Mouse (Mus musculus) neural tube, embryonic 14.5 days (tissue): ENCODE measurements at regions not wholly inside any gene's neighbourhood (a gene's known extent, or its start where the extent isn't known, plus 50 kb on each side); places are given as distances from the start of the nearest gene placed in this dataset.
"Not testable (repeated sequence)": the region's sequence is repeated elsewhere in the genome, so short reads cannot be mapped to it uniquely, and the experiment has no call there.

Experiments
- ATAC-seq: fragments of 200-750 bp; cut with Nextera tagmentation; 2 replicates; pipeline ENCODE4 v1.8.0; 2017; ENCODE audit warnings: low read depth, mild to moderate bottlenecking, moderate TSS enrichment, moderate library complexity
- H3K27ac ChIP-seq: fragments of 300-500 bp; sonication (generic); 2 replicates; pipeline ENCODE4 v1.5.1; 2014; ENCODE audit warnings: low read depth, mild to moderate bottlenecking, control low read depth, low read length, moderate library complexity, mixed read lengths
- H3K27me3 ChIP-seq: fragments of 300-500 bp; sonication (generic); 2 replicates; pipeline ENCODE4 v1.6.1; 2014; ENCODE audit warnings: low read length; ENCODE audit not compliant: control insufficient read depth, insufficient read depth
- H3K36me3 ChIP-seq: fragments of 300-500 bp; sonication (generic); 2 replicates; pipeline ENCODE4 v1.6.1; 2014; ENCODE audit warnings: low read length, mixed read lengths; ENCODE audit not compliant: control insufficient read depth, insufficient read depth
- H3K4me1 ChIP-seq: fragments of 300-500 bp; sonication (generic); 2 replicates; pipeline ENCODE4 v1.6.1; 2014; ENCODE audit warnings: low read length; ENCODE audit not compliant: control insufficient read depth, insufficient read depth
- H3K4me2 ChIP-seq: fragments of 300-500 bp; sonication (generic); 2 replicates; pipeline ENCODE4 v1.6.1; 2014; ENCODE audit warnings: mild to moderate bottlenecking, low read depth, low read length, control low read depth
- H3K4me3 ChIP-seq: fragments of 300-500 bp; sonication (generic); 2 replicates; pipeline ENCODE4 v1.5.1; 2014; ENCODE audit warnings: low read depth, low read length, control low read depth, mixed read lengths
- H3K9ac ChIP-seq: fragments of 300-500 bp; sonication (generic); replicated peaks from 2 replicates; pipeline ENCODE4 v1.6.1; 2014; ENCODE audit warnings: low read depth, mild to moderate bottlenecking, control low read depth, low read length, mixed read lengths
- H3K9me3 ChIP-seq: fragments of 300-500 bp; sonication (generic); 2 replicates; pipeline ENCODE4 v1.6.1; 2016; ENCODE audit warnings: low read length; ENCODE audit not compliant: control insufficient read depth
- WGBS: fragments of 180-500 bp; shearing (Covaris S2); extraction: QIAGEN DNeasy Blood & Tissue Kit; methylation state at CpG from one replicate; pipeline ENCODE4 v1.1.7; 2014; 5-methylcytosine and 5-hydroxymethylcytosine counted together

GRCm38 (mm10) chr1:7671566-7671965 lies 2863.9 kb downstream of the Gm37988 start:
- no peak overlapping the region for H3K9ac ChIP-seq
- no peak overlapping the region for H3K27ac ChIP-seq
- H3K9me3 ChIP-seq, result no peaks in the 10 kb centered on the region
- H3K4me2 ChIP-seq, result no peak overlapping the region
- ATAC-seq, result no peak
- H3K4me3 ChIP-seq, result no peak overlapping the region
- no peaks in the 10 kb centered on the region for H3K4me1 ChIP-seq
- H3K36me3 ChIP-seq, result no peaks in the 10 kb centered on the region
- H3K27me3 ChIP-seq, result no peaks in the 10 kb centered on the region

GRCm38 (mm10) chr1:7709206-7709605 lies 2901.5 kb downstream of the Gm37988 start:
- WGBS, result 93% methylated on average over 6 of the region's 6 CpGs
- not testable (repeated sequence) for H3K4me1 ChIP-seq, H3K27ac ChIP-seq, H3K36me3 ChIP-seq, H3K4me3 ChIP-seq, H3K4me2 ChIP-seq, H3K27me3 ChIP-seq, ATAC-seq, H3K9ac ChIP-seq, H3K9me3 ChIP-seq

- Histone ChIP-seq H3K36me3 (no peaks in the 10 kb centered on the region), H3K4me3 (no peak overlapping the region), H3K9ac (no peak overlapping the region), H3K9me3 (no peaks in the 10 kb centered on the region), H3K27ac (no peak overlapping the region), H3K27me3 (no peaks in the 10 kb centered on the region), H3K4me2 (no peak overlapping the region), H3K4me1 (no peaks in the 10 kb centered on the region)
- WGBS, result 48% methylated on average over 1 of the region's 1 CpGs
- ATAC-seq, result no peak
Observed at GRCm38 (mm10) chr1:7732725-7733124, 2925.0 kb downstream of the Gm37988 start.

GRCm38 (mm10) chr1:7737331-7737730 lies 2929.6 kb downstream of the Gm37988 start:
- no peaks in the 10 kb centered on the region for H3K9me3 ChIP-seq
- no peak overlapping the region for H3K4me2 ChIP-seq
- no peak overlapping the region for H3K27ac ChIP-seq
- 92% methylated on average over 4 of the region's 4 CpGs for WGBS
- no peaks in the 10 kb centered on the region for H3K36me3 ChIP-seq
- H3K27me3 ChIP-seq, result no peaks in the 10 kb centered on the region
- no peak overlapping the region for H3K9ac ChIP-seq
- H3K4me3 ChIP-seq, result no peak overlapping the region
- no peak for ATAC-seq
- no peaks in the 10 kb centered on the region for H3K4me1 ChIP-seq

- no peak for ATAC-seq
- no peak overlapping the region for H3K4me3 ChIP-seq
- 92% methylated on average over 5 of the region's 5 CpGs for WGBS
- no peaks in the 10 kb centered on the region for H3K27me3 ChIP-seq
- H3K9ac ChIP-seq, result no peak overlapping the region
- no peaks in the 10 kb centered on the region for H3K36me3 ChIP-seq
- H3K27ac ChIP-seq, result no peak overlapping the region
- H3K9me3 ChIP-seq, result no peaks in the 10 kb centered on the region
- no peak overlapping the region for H3K4me2 ChIP-seq
- no peaks in the 10 kb centered on the region for H3K4me1 ChIP-seq
Observed at GRCm38 (mm10) chr1:7745887-7746286, 2938.2 kb downstream of the Gm37988 start.

GRCm38 (mm10) chr1:7776720-7777119 lies 2969.0 kb downstream of the Gm37988 start:
- Histone ChIP-seq H3K9me3 (no peaks in the 10 kb centered on the region), H3K27ac (no peak overlapping the region), H3K9ac (no peak overlapping the region), H3K27me3 (no peaks in the 10 kb centered on the region), H3K4me1 (no peaks in the 10 kb centered on the region), H3K4me2 (no peak overlapping the region), H3K4me3 (no peak overlapping the region), H3K36me3 (no peaks in the 10 kb centered on the region)
- WGBS, result 14% methylated on average over 1 of the region's 1 CpGs
- no peak for ATAC-seq

GRCm38 (mm10) chr1:7777191-7778044 lies 2969.7 kb downstream of the Gm37988 start:
- 5% methylated on average over 11 of the region's 11 CpGs for WGBS
- Histone ChIP-seq H3K4me2 (no peak overlapping the region), H3K36me3 (no peaks in the 10 kb centered on the region), H3K4me1 (no peaks in the 10 kb centered on the region), H3K27me3 (no peaks in the 10 kb centered on the region), H3K9ac (no peak overlapping the region), H3K27ac (no peak overlapping the region), H3K9me3 (no peaks in the 10 kb centered on the region), H3K4me3 (no peak overlapping the region)
- peak; percentile 38; the same call in 1 of the 2 replicates for ATAC-seq

- not testable (repeated sequence) for H3K9me3 ChIP-seq, H3K4me1 ChIP-seq, H3K36me3 ChIP-seq, H3K4me3 ChIP-seq, H3K9ac ChIP-seq, ATAC-seq, H3K27me3 ChIP-seq, H3K27ac ChIP-seq, H3K4me2 ChIP-seq
- 9% methylated on average over 5 of the region's 5 CpGs for WGBS
Observed at GRCm38 (mm10) chr1:7778045-7778565, 2970.4 kb downstream of the Gm37988 start.

- no peaks in the 10 kb centered on the region for H3K9me3 ChIP-seq
- H3K27me3 ChIP-seq, result no peaks in the 10 kb centered on the region
- no peaks in the 10 kb centered on the region for H3K36me3 ChIP-seq
- ATAC-seq, result no peak
- no peak overlapping the region for H3K9ac ChIP-seq
- no peaks in the 10 kb centered on the region for H3K4me1 ChIP-seq
- no peak overlapping the region for H3K4me3 ChIP-seq
- H3K4me2 ChIP-seq, result no peak overlapping the region
- WGBS, result 56% methylated on average over 2 of the region's 2 CpGs
- no peak overlapping the region for H3K27ac ChIP-seq
Observed at GRCm38 (mm10) chr1:7778657-7779056, 2971.0 kb downstream of the Gm37988 start.
